Mouse (Mus musculus) ES-E14 (cell line): ENCODE results near the gene Rsl24d1.

Experiments used
- CHD2 ChIP-seq: IDR thresholded peaks from 2 replicates; pipeline ENCODE4 v1.6.1; 2014; ENCODE audit warnings: mild to moderate bottlenecking, low read depth, low read length, inconsistent platforms
- HCFC1 ChIP-seq: IDR thresholded peaks from 2 replicates; pipeline ENCODE4 v1.6.1; 2012; ENCODE audit warnings: low read length, inconsistent platforms, borderline replicate concordance; ENCODE audit not compliant: insufficient read depth
- ZC3H11A ChIP-seq: IDR thresholded peaks from 2 replicates; pipeline ENCODE4 v1.6.1; 2012; ENCODE audit warnings: low read depth, mild to moderate bottlenecking, inconsistent platforms, low read length, borderline replicate concordance

DNA sequence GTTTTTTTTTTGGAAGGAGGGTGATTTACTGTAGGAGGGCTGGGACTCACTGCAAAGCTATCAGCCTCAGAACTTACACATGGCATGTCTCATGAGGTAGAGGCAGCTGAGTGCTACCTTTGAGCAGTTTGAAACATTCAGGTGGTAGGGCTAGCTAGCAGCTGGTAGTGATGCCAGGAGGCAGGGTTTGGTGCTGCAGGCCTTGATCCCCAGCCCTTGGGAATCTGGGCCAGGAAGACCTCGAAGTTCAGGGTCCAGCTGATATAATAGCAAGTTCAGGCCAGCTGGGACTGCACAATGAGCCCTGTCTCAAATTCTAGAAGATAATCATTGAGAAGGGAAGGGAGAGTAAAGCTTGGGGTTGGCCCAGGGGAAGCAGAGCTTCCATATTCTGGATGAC is 8.1 kb upstream of the Rsl24d1 start:
- no peak for TF ChIP-seq ZC3H11A
- TF ChIP-seq CHD2, result no peak
- no peak for TF ChIP-seq HCFC1
